ENCODE assay signal across 14 mouse cellular contexts in the genomic region with DNA sequence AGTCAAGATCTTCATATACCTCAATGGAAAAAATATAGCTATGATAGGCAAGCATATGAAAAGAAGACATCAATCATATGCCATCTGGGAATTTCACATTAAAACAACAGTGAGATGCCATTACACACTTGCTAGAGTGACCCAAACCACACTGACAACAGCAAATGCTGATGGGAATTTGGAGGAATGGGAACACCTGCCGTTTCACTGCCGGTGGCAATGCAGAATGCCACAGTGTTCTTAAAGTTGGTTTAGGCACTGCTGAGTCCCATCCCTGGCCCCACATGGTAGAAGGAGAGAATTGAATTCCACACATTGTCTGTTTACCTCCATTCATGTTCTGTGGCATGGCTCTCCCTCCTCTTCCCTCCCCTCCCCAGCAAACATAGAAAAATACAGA.
"Had no signal": no experiment of that assay in that cellular context is flagged by ENCODE, and none has a peak within 500 bp of the region (broad histone marks: within the 10 kb centered on the region; RNA-seq: fewer than 3 reads in every experiment).

No protein-coding gene starts in this region.

- H3K9me3 ChIP-seq: embryonic facial prominence, embryonic 10.5 days; embryonic facial prominence, embryonic 12.5 days; forebrain, embryonic 12.5 days; forebrain, embryonic 13.5 days; forebrain, embryonic 15.5 days had no signal

- H3K27ac ChIP-seq: embryonic facial prominence, embryonic 10.5 days; embryonic facial prominence, embryonic 12.5 days; embryonic facial prominence, embryonic 13.5 days; embryonic facial prominence, embryonic 15.5 days; forebrain, embryonic 10.5 days; forebrain, embryonic 12.5 days; forebrain, embryonic 13.5 days; forebrain, embryonic 15.5 days; gastrocnemius, adult 2 months; heart, adult 2 months had no signal

- H3K9ac ChIP-seq: embryonic facial prominence, embryonic 12.5 days; embryonic facial prominence, embryonic 13.5 days; embryonic facial prominence, embryonic 15.5 days; forebrain, embryonic 12.5 days; forebrain, embryonic 13.5 days; forebrain, embryonic 15.5 days; forebrain, postnatal 0 days had no signal

- ATAC-seq: forebrain, embryonic 13.5 days; forebrain, embryonic 14.5 days; forebrain, embryonic 15.5 days; forebrain, embryonic 16.5 days; forebrain, postnatal 0 days had no signal

- H3K27me3 ChIP-seq: embryonic facial prominence, embryonic 12.5 days; embryonic facial prominence, embryonic 13.5 days; embryonic facial prominence, embryonic 15.5 days; forebrain, embryonic 12.5 days; forebrain, embryonic 13.5 days; forebrain, embryonic 15.5 days had no signal

- H3K4me1 ChIP-seq: embryonic facial prominence, embryonic 10.5 days; embryonic facial prominence, embryonic 12.5 days; embryonic facial prominence, embryonic 13.5 days; embryonic facial prominence, embryonic 15.5 days; forebrain, embryonic 10.5 days; forebrain, embryonic 12.5 days; forebrain, embryonic 13.5 days; forebrain, embryonic 15.5 days had no signal

- H3K36me3 ChIP-seq: embryonic facial prominence, embryonic 10.5 days; embryonic facial prominence, embryonic 12.5 days; embryonic facial prominence, embryonic 13.5 days; embryonic facial prominence, embryonic 15.5 days; forebrain, embryonic 10.5 days; forebrain, embryonic 12.5 days; forebrain, embryonic 15.5 days had no signal

- H3K4me2 ChIP-seq: embryonic facial prominence, embryonic 12.5 days; embryonic facial prominence, embryonic 13.5 days; embryonic facial prominence, embryonic 15.5 days; forebrain, embryonic 12.5 days; forebrain, embryonic 13.5 days; forebrain, embryonic 15.5 days had no signal

- H3K4me3 ChIP-seq: embryonic facial prominence, embryonic 10.5 days; embryonic facial prominence, embryonic 12.5 days; embryonic facial prominence, embryonic 13.5 days; embryonic facial prominence, embryonic 15.5 days; erythroblast, embryonic 14.5 days; forebrain, embryonic 10.5 days; forebrain, embryonic 12.5 days; forebrain, embryonic 13.5 days; forebrain, embryonic 15.5 days; gastrocnemius, adult 2 months; heart, adult 2 months had no signal
